Mouse (Mus musculus): ENCODE data around the gene Sdhaf2.

Gene Sdhaf2

GRCm38 (mm10) chr19:10500581-10500980 lies 25.4 kb downstream of the Sdhaf2 start:
- in situ Hi-C loops (cut with MboI, MseI), result no loop called here

- in situ Hi-C loops (cut with MboI, MseI), result no loop called here
These were observed 28.3 kb downstream of the Sdhaf2 start for GRCm38 (mm10) chr19:10497512-10498160.

GRCm38 (mm10) chr19:10496976-10497375 lies 29.0 kb downstream of the Sdhaf2 start:
- in situ Hi-C loops (cut with MboI, MseI), result no loop called here

- in situ Hi-C loops (cut with MboI, MseI), result no loop called here
These were observed 30.3 kb downstream of the Sdhaf2 start for GRCm38 (mm10) chr19:10495670-10496069.

GRCm38 (mm10) chr19:10486264-10486738 lies 39.6 kb downstream of the Sdhaf2 start:
- in situ Hi-C loops (cut with MboI, MseI), result loop anchor here (5.0 to 10.0 kb wide), 2 partner anchors 39 to 232 kb away; no protein-coding TSS in a partner anchor

GRCm38 (mm10) chr19:10482703-10483102 lies 43.2 kb downstream of the Sdhaf2 start, which contains the start of gene Ppp1r32:
Gene Ppp1r32, minus strand, starts transcription at chr19:10482928.
- in situ Hi-C loops (cut with MboI, MseI), result loop anchor here (5.0 to 10.0 kb wide), 2 partner anchors 150 to 228 kb away; no protein-coding TSS in a partner anchor

- in situ Hi-C loops (cut with MboI, MseI), result no loop called here
These were observed 46.4 kb downstream of the Sdhaf2 start for GRCm38 (mm10) chr19:10479541-10479940.

GRCm38 (mm10) chr19:10473779-10474178 lies 52.2 kb downstream of the Sdhaf2 start:
- in situ Hi-C loops (cut with MboI, MseI), result no loop called here

GRCm38 (mm10) chr19:10472958-10473357 lies 53.0 kb downstream of the Sdhaf2 start:
- in situ Hi-C loops (cut with MboI, MseI), result no loop called here

GRCm38 (mm10) chr19:10469171-10469658 lies 56.7 kb downstream of the Sdhaf2 start:
- in situ Hi-C loops (cut with MboI, MseI), result loop anchor here (10.0 kb wide), 1 partner anchor 1216 kb away; no protein-coding TSS in a partner anchor

GRCm38 (mm10) chr19:10464427-10464826 lies 61.5 kb downstream of the Sdhaf2 start:
- in situ Hi-C loops (cut with MboI, MseI), result loop anchor here (10.0 kb wide), 1 partner anchor 1220 kb away; no protein-coding TSS in a partner anchor

GRCm38 (mm10) chr19:10461584-10461983 lies 64.4 kb downstream of the Sdhaf2 start:
- in situ Hi-C loops (cut with MboI, MseI), result loop anchor here (10.0 kb wide), 1 partner anchor 1223 kb away; no protein-coding TSS in a partner anchor

- in situ Hi-C loops (cut with MboI, MseI), result loop anchor here (10.0 kb wide), 1 partner anchor 1225 kb away; no protein-coding TSS in a partner anchor
These were observed 66.0 kb downstream of the Sdhaf2 start for GRCm38 (mm10) chr19:10459907-10460306.

- in situ Hi-C loops (cut with MboI, MseI), result no loop called here
These were observed 67.8 kb downstream of the Sdhaf2 start for GRCm38 (mm10) chr19:10458096-10458495.

- in situ Hi-C loops (cut with MboI, MseI), result no loop called here
These were observed 68.5 kb downstream of the Sdhaf2 start for GRCm38 (mm10) chr19:10457484-10457800.

GRCm38 (mm10) chr19:10456752-10457483 lies 69.0 kb downstream of the Sdhaf2 start, which contains the start of gene Lrrc10b:
Gene Lrrc10b, minus strand, starts transcription at chr19:10457473.
- in situ Hi-C loops (cut with MboI, MseI), result no loop called here

GRCm38 (mm10) chr19:10455437-10455806 lies 70.5 kb downstream of the Sdhaf2 start:
- in situ Hi-C loops (cut with MboI, MseI), result no loop called here

- in situ Hi-C loops (cut with MboI, MseI), result no loop called here
These were observed 71.1 kb downstream of the Sdhaf2 start for GRCm38 (mm10) chr19:10454718-10455436.

Data from T-helper 2 cell (primary cell).